Mouse (Mus musculus): ENCODE results near the gene Mmel1. TPM values are rescaled to one million over a fixed set of nuclear protein-coding genes. Genes with fewer than 3 reads are reported as not detected.

The Mmel1 gene
- polyA plus RNA-seq, 1 experiment from 2014 or later: 0.80 TPM

DNA sequence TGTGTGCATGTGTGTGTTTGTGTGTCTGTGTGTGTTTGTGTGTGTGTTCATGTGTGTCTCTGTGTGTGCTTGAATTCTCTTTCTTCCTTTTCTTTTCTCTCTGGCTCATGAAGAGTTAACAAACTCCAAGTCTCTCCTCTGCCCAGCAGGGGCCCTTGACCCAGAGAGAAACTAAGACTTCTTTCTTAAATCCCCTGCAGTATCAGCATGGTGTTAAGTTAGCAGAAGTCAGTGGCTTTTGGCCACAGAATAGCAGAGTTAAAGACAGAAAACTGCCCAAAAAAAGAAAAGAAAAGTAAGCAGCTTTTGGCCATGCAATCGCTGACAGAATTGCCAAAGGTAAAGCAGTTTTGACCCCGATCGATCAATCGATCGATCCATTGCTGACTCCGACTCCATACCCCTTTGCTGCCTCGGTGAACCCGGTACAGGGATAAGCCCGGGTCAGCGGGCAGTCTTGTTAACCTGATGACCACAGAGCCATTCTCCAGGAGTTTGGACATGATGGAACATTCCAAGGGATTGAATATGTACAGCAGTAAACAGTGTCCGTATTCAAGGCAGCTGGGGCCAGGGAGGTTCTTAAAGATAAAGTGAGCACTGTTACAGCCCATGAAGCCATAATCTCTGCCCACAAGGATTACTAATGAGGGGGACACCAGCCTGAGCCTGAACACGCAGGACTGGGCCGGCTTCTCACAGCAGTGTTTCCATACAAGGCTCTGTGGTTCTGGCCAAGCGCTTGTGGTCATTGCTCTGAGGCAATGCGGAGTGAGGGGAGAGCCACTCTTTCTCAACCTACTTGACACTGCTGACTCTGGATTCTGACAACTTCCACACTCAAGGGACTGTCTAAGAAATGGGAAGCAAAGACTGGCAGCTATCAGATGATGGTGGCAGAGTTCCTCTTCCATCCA lies 41.5 kb downstream of the Mmel1 start:
- H3K4me2 ChIP-seq (ENCODE audit: low read depth, low read length): peak overlapping the region; percentile 38
- 27% methylated on average over 15 of the region's 15 CpGs for WGBS (ENCODE audit: insufficient replicate concordance)
- ATAC-seq: peak; percentile 64
- no peak overlapping the region for H3K4me3 ChIP-seq (ENCODE audit: low read depth, low read length)
- DNase-seq: peak; percentile 66
- peak overlapping the region; percentile 32 for H3K9ac ChIP-seq (replicated peaks)
- peak overlapping the region; percentile 79 for H3K27ac ChIP-seq (ENCODE audit: low read depth)
- peaks cover 18% of the 10 kb centered on the region for H3K36me3 ChIP-seq (replicated peaks; ENCODE audit: insufficient read depth, low read length)
- H3K4me1 ChIP-seq (ENCODE audit: insufficient read depth): peaks cover 52% of the 10 kb centered on the region
- no peaks in the 10 kb centered on the region for H3K9me3 ChIP-seq (ENCODE audit: low read length)
- H3K27me3 ChIP-seq (ENCODE audit: insufficient read depth, low read length): no peaks in the 10 kb centered on the region
- TF ChIP-seq CTCF (IDR thresholded peaks at IDR 0.05; ENCODE audit: low read depth) (no peak), EP300 (IDR thresholded peaks at IDR 0.05; ENCODE audit: low read depth) (no peak; the same call in 1 of the 2 replicates)

DNA sequence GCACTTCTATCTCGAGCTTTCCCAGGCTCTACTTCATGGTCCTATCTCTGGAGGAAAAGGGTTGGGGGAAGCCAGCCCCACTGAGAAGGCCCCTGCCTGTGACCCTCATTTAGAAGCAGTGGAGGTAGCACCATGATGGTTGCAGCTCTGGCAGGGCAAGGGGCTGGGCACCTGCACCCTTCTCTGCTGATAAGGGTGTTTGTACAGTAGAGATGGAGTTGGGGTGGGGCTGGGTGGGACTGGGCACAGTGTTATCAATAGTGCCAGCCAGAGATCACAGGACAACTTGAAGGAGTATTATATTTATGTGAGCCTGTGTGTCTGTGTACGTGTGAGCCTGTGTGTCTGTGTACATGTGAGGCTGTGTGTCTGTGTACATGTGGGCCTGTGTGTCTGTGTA lies 42.3 kb downstream of the Mmel1 start:
- no peaks in the 10 kb centered on the region for H3K9me3 ChIP-seq (ENCODE audit: low read length)
- H3K4me1 ChIP-seq (ENCODE audit: insufficient read depth): peaks cover 56% of the 10 kb centered on the region
- no peaks in the 10 kb centered on the region for H3K27me3 ChIP-seq (ENCODE audit: insufficient read depth, low read length)
- no peak overlapping the region for H3K4me3 ChIP-seq (ENCODE audit: low read depth, low read length)
- ATAC-seq (peak; percentile 87), DNase-seq (peak; percentile 63)
- peak overlapping the region; percentile 38 for H3K4me2 ChIP-seq (ENCODE audit: low read depth, low read length)
- H3K27ac ChIP-seq (ENCODE audit: low read depth): peak overlapping the region; percentile 79
- H3K9ac ChIP-seq (replicated peaks): peak overlapping the region; percentile 32; the same call in 1 of the 2 replicates
- WGBS (ENCODE audit: insufficient replicate concordance): 26% methylated on average over 2 of the region's 2 CpGs
- TF ChIP-seq EP300 (IDR thresholded peaks at IDR 0.05; ENCODE audit: low read depth) (peak; percentile 92), CTCF (IDR thresholded peaks at IDR 0.05; ENCODE audit: low read depth) (no peak)
- peaks cover 25% of the 10 kb centered on the region for H3K36me3 ChIP-seq (replicated peaks; ENCODE audit: insufficient read depth, low read length)

GRCm38 (mm10) chr4:154913845-154914244 lies 44.5 kb downstream of the Mmel1 start:
- no peak for TF ChIP-seq EP300 (IDR thresholded peaks at IDR 0.05; ENCODE audit: low read depth)
- no peak for TF ChIP-seq CTCF (IDR thresholded peaks at IDR 0.05; ENCODE audit: low read depth)
- DNase-seq (no peak), ATAC-seq (no peak)
- peaks cover 5% of the 10 kb centered on the region; the same call in 1 of the 2 replicates for H3K9me3 ChIP-seq (ENCODE audit: low read length)
- H3K27ac ChIP-seq (ENCODE audit: low read depth): peak overlapping the region; percentile 79; the same call in 1 of the 2 replicates
- 79% methylated on average over 3 of the region's 3 CpGs for WGBS (ENCODE audit: insufficient replicate concordance)
- H3K36me3 ChIP-seq (replicated peaks; ENCODE audit: insufficient read depth, low read length): peaks cover 44% of the 10 kb centered on the region
- H3K4me3 ChIP-seq (ENCODE audit: low read depth, low read length): no peak overlapping the region
- H3K4me2 ChIP-seq (ENCODE audit: low read depth, low read length): no peak overlapping the region
- no peak overlapping the region for H3K9ac ChIP-seq (replicated peaks)
- H3K27me3 ChIP-seq (ENCODE audit: insufficient read depth, low read length): no peaks in the 10 kb centered on the region
- peaks cover 45% of the 10 kb centered on the region for H3K4me1 ChIP-seq (ENCODE audit: insufficient read depth)

DNA sequence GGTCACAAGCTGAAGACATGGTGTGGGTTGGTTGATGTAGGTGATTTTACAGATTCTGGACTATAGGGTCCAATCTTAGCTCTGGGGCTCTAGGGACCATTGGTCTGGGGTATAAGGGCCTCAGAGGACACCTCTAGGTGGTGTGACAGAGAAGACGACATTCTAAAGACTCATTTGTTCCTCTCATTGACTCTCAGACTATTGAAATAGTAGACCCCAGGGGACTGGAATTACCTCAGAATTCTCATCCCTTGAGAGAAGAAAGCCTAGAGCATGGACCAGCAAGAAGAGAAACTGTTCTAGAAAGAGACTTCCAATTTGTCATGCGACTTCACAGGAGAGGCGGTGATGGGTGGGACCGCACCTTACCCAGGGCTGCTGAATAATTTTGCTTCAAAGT lies 44.9 kb downstream of the Mmel1 start:
- Histone ChIP-seq H3K4me3 (ENCODE audit: low read depth, low read length) (no peak overlapping the region), H3K4me1 (ENCODE audit: insufficient read depth) (peaks cover 45% of the 10 kb centered on the region), H3K9me3 (ENCODE audit: low read length) (peaks cover 5% of the 10 kb centered on the region; the same call in 1 of the 2 replicates), H3K27ac (ENCODE audit: low read depth) (0 out of 2 replicates have a peak overlapping the region, but pooled peaks have one; percentile 79), H3K9ac (replicated peaks) (no peak overlapping the region), H3K36me3 (replicated peaks; ENCODE audit: insufficient read depth, low read length) (peaks cover 45% of the 10 kb centered on the region), H3K27me3 (ENCODE audit: insufficient read depth, low read length) (no peaks in the 10 kb centered on the region), H3K4me2 (ENCODE audit: low read depth, low read length) (no peak overlapping the region)
- no peak for TF ChIP-seq EP300 (IDR thresholded peaks at IDR 0.05; ENCODE audit: low read depth)
- no peak for TF ChIP-seq CTCF (IDR thresholded peaks at IDR 0.05; ENCODE audit: low read depth)
- WGBS (ENCODE audit: insufficient replicate concordance): 94% methylated on average over 4 of the region's 4 CpGs
- ATAC-seq: no peak
- DNase-seq: no peak

GRCm38 (mm10) chr4:154914707-154915106 lies 45.3 kb downstream of the Mmel1 start:
- no peak overlapping the region for H3K4me3 ChIP-seq (ENCODE audit: low read depth, low read length)
- H3K27ac ChIP-seq (ENCODE audit: low read depth): peak overlapping the region; percentile 34; the same call in 1 of the 2 replicates
- H3K4me1 ChIP-seq (ENCODE audit: insufficient read depth): peaks cover 45% of the 10 kb centered on the region
- H3K36me3 ChIP-seq (replicated peaks; ENCODE audit: insufficient read depth, low read length): peaks cover 45% of the 10 kb centered on the region
- ATAC-seq: no peak
- 78% methylated on average over 3 of the region's 3 CpGs for WGBS (ENCODE audit: insufficient replicate concordance)
- no peak overlapping the region for H3K9ac ChIP-seq (replicated peaks)
- H3K9me3 ChIP-seq (ENCODE audit: low read length): peaks cover 5% of the 10 kb centered on the region; the same call in 1 of the 2 replicates
- no peak overlapping the region for H3K4me2 ChIP-seq (ENCODE audit: low read depth, low read length)
- TF ChIP-seq EP300 (IDR thresholded peaks at IDR 0.05; ENCODE audit: low read depth): no peak
- no peak for TF ChIP-seq CTCF (IDR thresholded peaks at IDR 0.05; ENCODE audit: low read depth)
- no peaks in the 10 kb centered on the region for H3K27me3 ChIP-seq (ENCODE audit: insufficient read depth, low read length)
- no peak for DNase-seq

- Histone ChIP-seq H3K4me1 (ENCODE audit: insufficient read depth) (peaks cover 42% of the 10 kb centered on the region), H3K9ac (replicated peaks) (no peak overlapping the region), H3K4me2 (ENCODE audit: low read depth, low read length) (no peak overlapping the region), H3K36me3 (replicated peaks; ENCODE audit: insufficient read depth, low read length) (peaks cover 45% of the 10 kb centered on the region), H3K4me3 (ENCODE audit: low read depth, low read length) (no peak overlapping the region), H3K27me3 (ENCODE audit: insufficient read depth, low read length) (no peaks in the 10 kb centered on the region), H3K27ac (ENCODE audit: low read depth) (0 out of 2 replicates have a peak overlapping the region, but pooled peaks have one; percentile 30), H3K9me3 (ENCODE audit: low read length) (peaks cover 5% of the 10 kb centered on the region; the same call in 1 of the 2 replicates)
- TF ChIP-seq CTCF (IDR thresholded peaks at IDR 0.05; ENCODE audit: low read depth): no peak
- no peak for TF ChIP-seq EP300 (IDR thresholded peaks at IDR 0.05; ENCODE audit: low read depth)
- DNase-seq (no peak), ATAC-seq (no peak)
- 38% methylated on average over 10 of the region's 10 CpGs for WGBS (ENCODE audit: insufficient replicate concordance)
Measured at GRCm38 (mm10) chr4:154915286-154915685, 45.9 kb downstream of the Mmel1 start.
